Mouse (Mus musculus) brain, embryonic 14.5 days (tissue): ENCODE results near the gene Obscn.

ENCODE experiments used
- CTCF ChIP-seq: fragments of 200-500 bp; IDR thresholded peaks from 2 replicates; pipeline ENCODE4 v1.5.1; 2012; ENCODE audit warnings: inconsistent platforms, mild to moderate bottlenecking, moderate library complexity, borderline replicate concordance; ENCODE audit not compliant: insufficient read depth, insufficient read length; ENCODE audit errors: extremely low read depth
- POLR2A ChIP-seq: fragments of 200-500 bp; IDR thresholded peaks from 2 replicates; pipeline ENCODE4 v1.6.1; 2012; ENCODE audit warnings: mild to moderate bottlenecking, inconsistent platforms, borderline replicate concordance; ENCODE audit not compliant: poor library complexity, insufficient read depth, insufficient read length, severe bottlenecking; ENCODE audit errors: extremely low read depth

DNA sequence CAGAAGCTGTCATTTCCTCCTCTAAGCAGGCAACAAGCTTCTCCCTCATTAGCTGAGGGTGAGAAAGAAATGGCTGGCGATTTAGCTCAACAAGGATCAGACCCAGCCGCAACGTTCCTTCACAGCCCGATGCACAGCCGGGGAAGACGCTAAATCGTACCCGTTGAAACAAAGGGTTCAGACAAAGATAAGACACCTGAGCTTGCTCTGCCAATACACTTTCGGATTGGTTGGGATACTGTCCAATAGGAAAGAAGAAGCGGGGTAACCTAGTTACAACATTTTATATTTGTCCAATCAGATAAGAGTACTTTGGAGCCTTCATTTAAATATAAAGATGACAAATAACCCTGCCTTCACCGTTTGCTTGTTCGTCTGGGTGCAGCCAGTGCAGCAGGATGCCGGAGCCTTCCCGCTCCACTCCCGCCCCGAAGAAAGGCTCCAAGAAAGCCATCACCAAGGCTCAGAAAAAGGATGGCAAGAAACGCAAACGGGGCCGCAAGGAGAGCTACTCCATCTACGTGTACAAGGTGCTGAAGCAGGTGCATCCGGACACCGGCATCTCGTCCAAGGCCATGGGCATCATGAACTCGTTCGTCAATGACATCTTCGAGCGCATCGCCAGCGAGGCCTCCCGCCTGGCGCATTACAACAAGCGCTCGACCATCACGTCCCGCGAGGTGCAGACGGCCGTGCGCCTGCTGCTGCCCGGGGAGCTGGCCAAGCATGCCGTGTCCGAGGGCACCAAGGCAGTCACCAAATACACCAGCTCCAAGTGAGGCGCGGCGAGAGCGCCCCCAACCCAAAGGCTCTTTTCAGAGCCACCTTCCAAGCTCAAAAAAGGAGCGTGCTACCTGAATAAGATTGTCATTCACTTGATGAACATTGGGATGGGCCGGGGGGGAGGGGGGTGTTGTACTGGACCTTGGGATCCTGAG is 187.4 kb downstream of the Obscn start, which contains the start of gene Hist3h2ba:
- TF ChIP-seq CTCF, result no peak
- TF ChIP-seq POLR2A, result peak; percentile 87; the same call in 1 of the 2 replicates
